Mouse (Mus musculus): ENCODE results near the gene Thoc5.

GRCm38 (mm10) chr11:4901956-4902355, 6.8 kb downstream of the Thoc5 start:
- no peak for TF ChIP-seq MAFK (IDR thresholded peaks at IDR 0.05; ENCODE audit: insufficient read depth, low read depth, low read length)
- no peak for TF ChIP-seq ZNF384 (IDR thresholded peaks at IDR 0.05; ENCODE audit: low read depth, low read length)
- no peak for TF ChIP-seq CHD2 (IDR thresholded peaks at IDR 0.05; ENCODE audit: low read depth, low read length)

Data from ES-E14 (cell line).